Mouse (Mus musculus): ENCODE measurements around the gene Topors. TPM values are rescaled to one million over a fixed set of nuclear protein-coding genes. Genes with fewer than 3 reads are reported as not detected.
A peak's percentile ranks its signal among the peaks of the same experiment; 100 is the strongest.

Gene Topors
- polyA plus RNA-seq, 1 experiment from 2014 or later: 35.5 TPM

DNA sequence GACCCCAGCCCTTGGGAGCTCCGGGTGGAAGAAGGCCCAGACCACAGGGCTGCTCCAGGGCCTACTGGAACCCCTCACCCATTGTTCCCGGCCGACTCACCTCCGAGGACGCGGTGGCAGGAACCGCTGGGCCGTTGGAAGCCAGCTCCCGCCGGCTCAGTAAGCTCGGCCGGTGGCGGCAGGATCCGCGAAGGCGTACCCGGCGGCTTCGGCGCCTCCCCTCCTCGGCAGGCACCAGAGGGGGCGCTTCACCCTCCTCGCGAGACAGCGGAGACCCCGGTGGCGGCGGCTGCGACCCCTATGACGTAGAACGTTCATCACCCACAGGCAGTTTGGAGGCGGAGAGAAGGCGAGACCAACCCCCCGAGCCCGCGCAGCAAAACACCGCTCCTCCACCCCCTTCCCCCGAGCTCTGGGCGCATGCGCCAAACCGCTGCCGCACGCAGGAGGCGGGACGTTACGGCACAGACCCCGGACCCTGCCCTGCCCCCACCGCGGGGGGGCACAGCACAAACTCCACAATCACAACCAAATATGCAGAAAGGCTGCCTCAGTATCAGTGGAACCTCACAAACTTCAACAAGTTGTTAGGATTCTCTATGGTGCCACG lies 1.3 kb downstream of the Topors start:
- WGBS (ENCODE audit: insufficient replicate concordance): 2% methylated on average over 46 of the region's 50 CpGs
- no peaks in the 10 kb centered on the region for H3K36me3 ChIP-seq (ENCODE audit: control insufficient read depth, insufficient read depth, low read length)

DNA sequence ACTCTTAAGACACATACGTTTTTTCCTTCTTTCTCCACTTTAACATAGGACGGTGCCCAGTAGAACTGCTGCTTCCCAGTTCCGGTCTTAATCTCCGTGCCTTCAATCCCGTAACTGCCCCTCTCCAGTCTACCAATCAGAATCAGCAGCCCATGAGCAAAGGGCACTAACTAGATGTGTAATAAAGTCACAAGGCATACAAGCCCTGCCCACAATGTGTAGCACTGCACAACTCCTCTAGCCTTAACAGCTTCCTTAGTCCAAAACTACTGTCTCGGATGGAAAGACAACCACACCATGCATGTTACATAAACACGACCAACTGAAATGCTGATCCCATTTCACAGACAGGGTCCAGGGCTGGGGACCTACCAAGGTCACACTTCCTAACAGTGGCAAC lies 2.0 kb downstream of the Topors start:
- Histone ChIP-seq H3K27me3 (ENCODE audit: control insufficient read depth, insufficient read depth, low read length) (no peaks in the 10 kb centered on the region), H3K36me3 (ENCODE audit: control insufficient read depth, insufficient read depth, low read length) (peaks cover 2% of the 10 kb centered on the region), H3K9ac (ENCODE audit: low read depth, low read length) (peak overlapping the region; percentile 82), H3K4me3 (ENCODE audit: low read depth, low read length) (peak overlapping the region; percentile 92), H3K27ac (ENCODE audit: low read depth, low read length) (peak overlapping the region; percentile 95), H3K9me3 (replicated peaks; ENCODE audit: control insufficient read depth, low read length) (no peaks in the 10 kb centered on the region), H3K4me2 (peak overlapping the region; percentile 96), H3K4me1 (ENCODE audit: control insufficient read depth, insufficient read depth, low read length) (peaks cover 11% of the 10 kb centered on the region)
- 69% methylated on average over 7 of the region's 7 CpGs for WGBS (ENCODE audit: insufficient replicate concordance)
- no peak for ATAC-seq (replicated peaks; ENCODE audit: insufficient number of reproducible peaks, low FRiP score, low TSS enrichment)

More for the DNA sequence above, 1.3 kb downstream of the Topors start:
- Histone ChIP-seq H3K4me1 (ENCODE audit: control insufficient read depth, insufficient read depth, low read length) (peaks cover 11% of the 10 kb centered on the region), H3K27me3 (ENCODE audit: control insufficient read depth, insufficient read depth, low read length) (no peaks in the 10 kb centered on the region), H3K27ac (ENCODE audit: low read depth, low read length) (peak overlapping the region; percentile 95), H3K9me3 (replicated peaks; ENCODE audit: control insufficient read depth, low read length) (no peaks in the 10 kb centered on the region), H3K4me2 (peak overlapping the region; percentile 96), H3K9ac (ENCODE audit: low read depth, low read length) (peak overlapping the region; percentile 82), H3K4me3 (ENCODE audit: low read depth, low read length) (peak overlapping the region; percentile 92)
- ATAC-seq (replicated peaks; ENCODE audit: insufficient number of reproducible peaks, low FRiP score, low TSS enrichment): peak; percentile 84

DNA sequence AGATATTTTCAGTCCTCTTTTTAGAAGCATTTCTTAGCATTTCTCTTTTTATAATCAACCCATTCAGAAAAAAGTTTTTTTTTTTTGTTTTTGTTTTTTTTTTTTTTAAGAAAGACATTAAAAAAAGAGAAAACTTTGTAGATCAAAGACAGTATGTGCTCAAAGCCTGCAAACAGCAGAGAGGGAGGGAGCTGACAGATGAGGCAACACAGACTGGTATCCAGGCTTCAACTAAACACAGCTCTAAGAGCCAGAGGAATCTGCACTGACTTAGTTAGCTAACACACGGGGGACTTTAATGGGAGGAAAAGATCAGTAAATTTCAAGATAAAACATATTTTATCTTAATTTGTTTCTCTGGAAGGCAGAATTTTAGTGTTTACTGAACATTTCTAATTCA lies 5.3 kb downstream of the Topors start:
- Histone ChIP-seq H3K27me3 (ENCODE audit: control insufficient read depth, insufficient read depth, low read length) (no peaks in the 10 kb centered on the region), H3K4me2 (no peak overlapping the region), H3K4me3 (ENCODE audit: low read depth, low read length) (no peak overlapping the region), H3K27ac (ENCODE audit: low read depth, low read length) (no peak overlapping the region), H3K9me3 (replicated peaks; ENCODE audit: control insufficient read depth, low read length) (no peaks in the 10 kb centered on the region), H3K9ac (ENCODE audit: low read depth, low read length) (no peak overlapping the region), H3K36me3 (ENCODE audit: control insufficient read depth, insufficient read depth, low read length) (peaks cover 28% of the 10 kb centered on the region), H3K4me1 (ENCODE audit: control insufficient read depth, insufficient read depth, low read length) (peaks cover 11% of the 10 kb centered on the region)
- no peak for ATAC-seq (replicated peaks; ENCODE audit: insufficient number of reproducible peaks, low FRiP score, low TSS enrichment)
- 50% methylated on average over 1 of the region's 1 CpGs for WGBS (ENCODE audit: insufficient replicate concordance)

DNA sequence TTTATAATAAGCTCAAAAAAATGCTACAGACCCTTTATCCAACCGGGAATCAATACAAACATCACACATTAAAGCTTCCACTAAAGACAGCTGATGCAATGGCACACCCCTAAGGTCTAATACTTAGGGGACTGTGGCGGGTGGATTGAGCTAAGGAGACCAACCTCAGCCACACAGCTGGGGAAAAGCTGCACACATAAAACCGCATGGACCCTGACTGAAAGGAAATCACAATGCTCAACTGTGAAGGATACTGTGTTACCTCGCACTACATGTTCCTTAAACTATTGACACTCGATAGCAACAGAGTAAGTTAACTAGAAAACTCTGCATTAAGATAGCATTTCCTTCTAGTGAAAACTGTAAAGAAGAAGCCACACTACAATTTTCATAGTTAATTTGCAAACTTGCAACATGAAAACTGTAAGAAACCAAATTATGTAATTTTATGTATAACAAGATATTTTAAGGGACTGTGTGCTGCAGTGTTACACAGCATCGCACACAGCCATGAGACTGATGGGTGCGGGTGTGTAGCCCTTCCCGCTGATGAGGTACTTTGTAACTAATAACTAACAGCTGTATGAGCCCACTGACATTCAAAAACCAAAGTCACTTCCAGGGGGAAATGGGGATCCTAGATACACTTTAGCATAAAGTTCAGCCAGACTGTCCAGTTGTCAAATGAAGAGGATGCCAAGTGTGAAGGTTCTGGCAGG lies 15.1 kb downstream of the Topors start:
- 81% methylated on average over 8 of the region's 8 CpGs for WGBS (ENCODE audit: insufficient replicate concordance)

DNA sequence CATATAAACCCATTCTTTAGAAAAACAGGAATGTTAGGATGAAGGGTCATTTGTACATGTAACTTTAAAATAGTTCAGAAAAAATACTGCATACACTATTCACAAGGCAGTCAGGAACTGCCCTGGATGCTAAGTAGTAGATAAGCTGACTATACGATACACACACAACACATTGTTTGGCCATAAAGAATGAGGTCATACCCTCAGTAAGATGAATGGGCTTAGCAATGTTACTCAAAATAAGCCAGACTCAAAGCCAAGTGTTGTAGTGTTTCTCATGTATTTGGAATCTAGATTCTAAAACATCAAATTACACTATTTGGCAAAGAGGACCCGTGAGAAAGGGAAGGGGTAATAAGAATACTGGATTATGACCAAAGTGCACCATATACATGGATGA lies 15.9 kb downstream of the Topors start:
- H3K27ac ChIP-seq (ENCODE audit: low read depth, low read length): no peak overlapping the region
- 65% methylated on average over 2 of the region's 2 CpGs for WGBS (ENCODE audit: insufficient replicate concordance)
- H3K4me3 ChIP-seq (ENCODE audit: low read depth, low read length): no peak overlapping the region
- ATAC-seq (replicated peaks; ENCODE audit: insufficient number of reproducible peaks, low FRiP score, low TSS enrichment): no peak
- H3K27me3 ChIP-seq (ENCODE audit: control insufficient read depth, insufficient read depth, low read length): no peaks in the 10 kb centered on the region
- H3K4me1 ChIP-seq (ENCODE audit: control insufficient read depth, insufficient read depth, low read length): no peaks in the 10 kb centered on the region
- H3K9ac ChIP-seq (ENCODE audit: low read depth, low read length): no peak overlapping the region
- peaks cover 3% of the 10 kb centered on the region; the same call in 1 of the 2 replicates for H3K36me3 ChIP-seq (ENCODE audit: control insufficient read depth, insufficient read depth, low read length)
- H3K9me3 ChIP-seq (replicated peaks; ENCODE audit: control insufficient read depth, low read length): no peaks in the 10 kb centered on the region
- H3K4me2 ChIP-seq: no peak overlapping the region

More for the DNA sequence above, 15.1 kb downstream of the Topors start:
- H3K9me3 ChIP-seq (replicated peaks; ENCODE audit: control insufficient read depth, low read length): no peaks in the 10 kb centered on the region
- no peak overlapping the region for H3K4me2 ChIP-seq
- H3K4me3 ChIP-seq (ENCODE audit: low read depth, low read length): no peak overlapping the region
- no peaks in the 10 kb centered on the region for H3K27me3 ChIP-seq (ENCODE audit: control insufficient read depth, insufficient read depth, low read length)
- no peak for ATAC-seq (replicated peaks; ENCODE audit: insufficient number of reproducible peaks, low FRiP score, low TSS enrichment)
- H3K4me1 ChIP-seq (ENCODE audit: control insufficient read depth, insufficient read depth, low read length): no peaks in the 10 kb centered on the region
- H3K9ac ChIP-seq (ENCODE audit: low read depth, low read length): no peak overlapping the region
- H3K36me3 ChIP-seq (ENCODE audit: control insufficient read depth, insufficient read depth, low read length): peaks cover 5% of the 10 kb centered on the region; the same call in 1 of the 2 replicates
- no peak overlapping the region for H3K27ac ChIP-seq (ENCODE audit: low read depth, low read length)

DNA sequence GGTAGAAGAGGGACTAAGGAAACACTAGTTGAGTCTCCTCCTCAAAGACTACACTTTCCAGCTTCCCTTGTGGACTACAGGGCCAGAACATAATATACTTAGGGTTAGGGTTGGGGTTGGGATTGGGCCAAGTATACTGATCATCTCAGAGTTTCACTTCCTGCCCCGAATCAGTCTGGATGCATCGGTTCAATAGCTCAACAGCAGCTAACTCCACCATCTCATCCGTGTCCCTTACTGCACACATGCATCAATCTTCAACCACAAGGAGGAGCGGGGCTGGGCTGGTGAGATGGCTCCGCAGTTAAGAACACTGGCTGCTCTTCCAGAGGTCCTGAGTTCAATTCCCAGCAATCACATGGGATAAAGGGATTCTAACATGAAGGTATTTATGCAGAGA lies 18.7 kb downstream of the Topors start:
- H3K9me3 ChIP-seq (replicated peaks; ENCODE audit: control insufficient read depth, low read length): no peaks in the 10 kb centered on the region
- H3K27ac ChIP-seq (ENCODE audit: low read depth, low read length): no peak overlapping the region
- H3K9ac ChIP-seq (ENCODE audit: low read depth, low read length): no peak overlapping the region
- no peak for ATAC-seq (replicated peaks; ENCODE audit: insufficient number of reproducible peaks, low FRiP score, low TSS enrichment)
- H3K27me3 ChIP-seq (ENCODE audit: control insufficient read depth, insufficient read depth, low read length): no peaks in the 10 kb centered on the region
- no peaks in the 10 kb centered on the region for H3K36me3 ChIP-seq (ENCODE audit: control insufficient read depth, insufficient read depth, low read length)
- no peak overlapping the region for H3K4me2 ChIP-seq
- no peaks in the 10 kb centered on the region for H3K4me1 ChIP-seq (ENCODE audit: control insufficient read depth, insufficient read depth, low read length)
- no peak overlapping the region for H3K4me3 ChIP-seq (ENCODE audit: low read depth, low read length)
- WGBS (ENCODE audit: insufficient replicate concordance): 81% methylated on average over 5 of the region's 5 CpGs

DNA sequence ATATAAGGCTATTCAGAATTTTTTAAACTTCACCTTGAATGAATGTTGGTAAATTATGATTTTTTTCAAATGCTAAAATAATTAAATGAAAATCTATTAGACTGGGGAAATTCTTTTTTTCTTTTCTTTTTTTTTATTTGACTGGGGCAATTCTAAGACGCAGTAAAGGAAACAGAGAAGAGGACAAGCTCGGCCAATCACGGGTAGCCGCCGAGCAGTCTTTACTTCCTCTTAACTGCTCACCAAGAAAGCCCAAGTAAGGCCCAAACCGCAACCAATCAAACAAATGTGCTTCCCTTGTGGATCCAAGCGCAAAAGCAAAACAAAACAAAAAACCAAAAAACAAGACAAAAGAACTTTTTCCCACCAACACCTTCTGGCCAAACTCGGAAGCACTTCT lies 25.6 kb downstream of the Topors start:
- no peak overlapping the region for H3K4me3 ChIP-seq (ENCODE audit: low read depth, low read length)
- H3K27me3 ChIP-seq (ENCODE audit: control insufficient read depth, insufficient read depth, low read length): no peaks in the 10 kb centered on the region
- no peaks in the 10 kb centered on the region for H3K4me1 ChIP-seq (ENCODE audit: control insufficient read depth, insufficient read depth, low read length)
- no peak overlapping the region for H3K27ac ChIP-seq (ENCODE audit: low read depth, low read length)
- WGBS (ENCODE audit: insufficient replicate concordance): 75% methylated on average over 8 of the region's 8 CpGs
- no peaks in the 10 kb centered on the region for H3K9me3 ChIP-seq (replicated peaks; ENCODE audit: control insufficient read depth, low read length)
- H3K9ac ChIP-seq (ENCODE audit: low read depth, low read length): no peak overlapping the region
- ATAC-seq (replicated peaks; ENCODE audit: insufficient number of reproducible peaks, low FRiP score, low TSS enrichment): no peak
- no peaks in the 10 kb centered on the region for H3K36me3 ChIP-seq (ENCODE audit: control insufficient read depth, insufficient read depth, low read length)
- no peak overlapping the region for H3K4me2 ChIP-seq

DNA sequence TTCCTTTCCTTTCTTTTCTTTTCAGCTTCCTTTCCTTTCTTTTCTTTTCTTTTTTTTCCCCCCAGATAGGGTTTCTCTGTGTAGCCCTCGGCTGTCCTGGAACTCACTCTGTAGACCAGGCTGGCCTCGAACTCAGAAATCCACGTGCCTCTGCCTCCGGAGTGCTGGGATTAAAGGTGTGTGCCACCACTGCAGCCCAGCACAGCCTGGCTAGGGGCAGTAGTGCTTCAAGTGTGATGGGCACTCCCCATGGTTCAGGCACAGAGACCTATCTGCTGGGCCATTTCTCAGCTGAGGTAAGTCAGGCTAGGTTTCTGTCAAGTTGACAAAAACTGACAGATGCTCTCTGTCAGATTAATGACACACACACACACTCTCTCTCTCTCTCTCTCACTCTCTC lies 26.6 kb downstream of the Topors start:
- Histone ChIP-seq H3K36me3 (ENCODE audit: control insufficient read depth, insufficient read depth, low read length) (no peaks in the 10 kb centered on the region), H3K9me3 (replicated peaks; ENCODE audit: control insufficient read depth, low read length) (no peaks in the 10 kb centered on the region), H3K27me3 (ENCODE audit: control insufficient read depth, insufficient read depth, low read length) (no peaks in the 10 kb centered on the region), H3K27ac (ENCODE audit: low read depth, low read length) (no peak overlapping the region), H3K4me2 (no peak overlapping the region), H3K4me3 (ENCODE audit: low read depth, low read length) (no peak overlapping the region), H3K9ac (ENCODE audit: low read depth, low read length) (no peak overlapping the region), H3K4me1 (ENCODE audit: control insufficient read depth, insufficient read depth, low read length) (no peaks in the 10 kb centered on the region)
- WGBS (ENCODE audit: insufficient replicate concordance): 79% methylated on average over 4 of the region's 4 CpGs
- no peak for ATAC-seq (replicated peaks; ENCODE audit: insufficient number of reproducible peaks, low FRiP score, low TSS enrichment)

DNA sequence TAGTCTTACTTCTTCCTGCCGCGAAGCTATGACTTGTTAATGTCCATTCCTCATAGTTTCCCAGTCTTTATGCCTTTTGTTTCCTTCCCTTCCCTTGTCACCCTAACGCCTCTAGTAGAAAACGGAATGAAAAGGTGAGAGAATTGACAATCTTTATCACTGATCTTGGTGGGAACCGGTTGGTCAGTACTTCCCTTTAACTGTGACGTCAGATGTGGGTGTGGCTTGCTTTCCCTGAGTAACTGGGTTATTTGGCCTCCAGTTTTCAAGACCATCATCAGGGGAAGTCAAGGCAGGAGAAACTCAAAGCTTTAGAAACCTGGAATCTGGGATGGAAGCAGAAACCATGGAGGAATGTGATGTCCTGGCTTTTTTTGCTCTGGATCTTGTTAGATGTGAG lies 27.7 kb downstream of the Topors start:
- H3K27me3 ChIP-seq (ENCODE audit: control insufficient read depth, insufficient read depth, low read length): no peaks in the 10 kb centered on the region
- H3K4me2 ChIP-seq: no peak overlapping the region
- no peaks in the 10 kb centered on the region for H3K9me3 ChIP-seq (replicated peaks; ENCODE audit: control insufficient read depth, low read length)
- 42% methylated on average over 6 of the region's 6 CpGs for WGBS (ENCODE audit: insufficient replicate concordance)
- no peak overlapping the region for H3K4me3 ChIP-seq (ENCODE audit: low read depth, low read length)
- no peaks in the 10 kb centered on the region for H3K36me3 ChIP-seq (ENCODE audit: control insufficient read depth, insufficient read depth, low read length)
- no peak overlapping the region for H3K27ac ChIP-seq (ENCODE audit: low read depth, low read length)
- H3K9ac ChIP-seq (ENCODE audit: low read depth, low read length): no peak overlapping the region
- no peaks in the 10 kb centered on the region for H3K4me1 ChIP-seq (ENCODE audit: control insufficient read depth, insufficient read depth, low read length)
- ATAC-seq (replicated peaks; ENCODE audit: insufficient number of reproducible peaks, low FRiP score, low TSS enrichment): no peak

All from heart, embryonic 11.5 days (tissue).